Mouse (Mus musculus): Measurements from ENCODE around the gene Psmb2.

GRCm38 (mm10) chr4:126689457-126689856, 12.0 kb downstream of the Psmb2 start:
- TF ChIP-seq CTCF (IDR thresholded peaks at IDR 0.05; ENCODE audit: low read depth, low read length) (no peak), POLR2A (IDR thresholded peaks at IDR 0.05; ENCODE audit: extremely low read depth, insufficient read depth, low read length) (no peak)
